Mouse (Mus musculus): Measurements from ENCODE around the gene Avpr2. TPM values are rescaled to one million over a fixed set of nuclear protein-coding genes. Genes with fewer than 3 reads are reported as not detected.

The Avpr2 gene
- polyA plus RNA-seq, 1 experiment from 2014 or later, result 0.05 TPM

DNA sequence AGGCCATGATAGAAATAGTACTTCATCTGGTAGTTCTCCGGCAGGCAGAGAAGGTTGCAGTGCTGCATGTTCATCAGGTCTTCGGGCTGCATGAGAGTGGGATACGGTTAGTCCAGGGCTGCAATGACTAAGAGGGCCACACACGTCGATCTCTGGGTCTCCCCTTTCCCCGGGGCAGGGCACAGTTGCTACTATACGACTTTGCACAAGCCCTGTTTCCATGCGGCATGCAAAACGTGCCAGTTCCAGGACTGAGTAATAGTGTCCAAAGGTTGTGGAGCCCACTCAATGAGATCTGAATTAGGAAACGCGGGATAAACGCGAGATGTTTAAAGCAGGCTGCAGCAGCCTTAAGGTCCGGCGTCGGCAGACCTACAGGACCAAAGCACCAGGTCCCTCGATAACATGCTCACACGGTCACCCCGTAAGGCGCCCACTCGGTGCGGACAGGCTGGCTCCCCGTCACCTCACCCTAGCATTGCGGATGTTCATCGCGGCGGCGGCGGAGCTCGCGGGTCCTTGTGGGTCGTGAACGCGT is 29.5 kb downstream of the Avpr2 start:
- H3K4me1 ChIP-seq, result 0 out of 2 replicates have a peak, but pooled peaks cover 4% of the 10 kb centered on the region
- peak overlapping the region; percentile 72 for H3K4me2 ChIP-seq (replicated peaks)
- H3K4me3 ChIP-seq, result peak overlapping the region; percentile 57
- no peaks in the 10 kb centered on the region for H3K27me3 ChIP-seq
- H3K9me3 ChIP-seq, result no peaks in the 10 kb centered on the region
- H3K9ac ChIP-seq, result peak overlapping the region; percentile 70
- peaks cover 21% of the 10 kb centered on the region for H3K36me3 ChIP-seq
- WGBS, result 15% methylated on average over 34 of the region's 34 CpGs
- ATAC-seq (ENCODE audit: low FRiP score, low read depth), result peak; percentile 10
- H3K27ac ChIP-seq, result peak overlapping the region; percentile 48; the same call in 1 of the 2 replicates

DNA sequence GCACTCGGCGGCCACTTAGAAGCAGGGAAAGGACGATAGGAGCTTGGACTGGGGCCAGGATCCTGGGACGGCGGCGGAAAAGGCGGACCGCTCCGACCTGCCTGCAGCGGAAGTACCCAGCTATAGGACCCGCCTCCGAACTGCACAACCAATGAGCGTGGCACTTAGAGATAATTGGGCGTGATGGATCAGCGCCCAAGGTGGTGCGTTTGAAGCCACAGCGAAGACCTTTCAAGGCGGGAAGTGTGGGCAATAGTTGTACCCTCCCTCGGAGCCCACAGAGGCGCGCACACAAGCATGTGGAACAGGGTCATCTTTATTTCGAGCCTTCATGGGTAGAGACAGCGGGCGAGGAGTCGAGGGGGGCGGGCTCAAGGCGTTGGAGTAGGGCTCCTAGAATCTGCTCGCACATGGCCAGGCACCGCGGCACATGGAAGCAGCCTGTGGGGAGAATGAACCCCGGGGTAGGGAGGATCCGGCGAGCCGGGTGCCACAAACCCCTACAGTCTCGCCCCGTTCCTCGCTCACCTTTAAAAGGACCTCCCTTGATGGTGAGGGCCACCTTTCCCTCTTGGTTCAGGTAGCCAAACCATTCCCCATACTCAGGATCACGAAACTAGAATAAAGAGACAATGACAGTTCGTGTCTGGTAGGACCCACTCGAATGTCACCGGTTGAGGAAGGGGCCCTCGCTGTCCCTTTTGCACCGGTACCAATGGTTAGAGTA is 30.1 kb downstream of the Avpr2 start, which contains the start of the genes Arhgap4 and Naa10:
TSS of gene Arhgap4 (minus strand) at position 48 of the 727 bp plus-strand sequence.
TSS of gene Naa10 (minus strand) at position 122 of the 727 bp plus-strand sequence.
- 0 out of 2 replicates have a peak, but pooled peaks cover 4% of the 10 kb centered on the region for H3K4me1 ChIP-seq
- peak within 1 kb of the TSS; percentile 72 for H3K4me2 ChIP-seq (replicated peaks)
- WGBS, result 12% methylated on average over 42 of the region's 43 CpGs
- peak within 1 kb of the TSS; percentile 57 for H3K4me3 ChIP-seq
- H3K27me3 ChIP-seq, result no peaks in the 10 kb centered on the region
- H3K9me3 ChIP-seq, result no peaks in the 10 kb centered on the region
- H3K9ac ChIP-seq, result peak within 1 kb of the TSS; percentile 70
- peak; percentile 96 for ATAC-seq (ENCODE audit: low FRiP score, low read depth)
- peaks cover 19% of the 10 kb centered on the region for H3K36me3 ChIP-seq
- peak within 1 kb of the TSS; percentile 55; the same call in 1 of the 2 replicates for H3K27ac ChIP-seq

DNA sequence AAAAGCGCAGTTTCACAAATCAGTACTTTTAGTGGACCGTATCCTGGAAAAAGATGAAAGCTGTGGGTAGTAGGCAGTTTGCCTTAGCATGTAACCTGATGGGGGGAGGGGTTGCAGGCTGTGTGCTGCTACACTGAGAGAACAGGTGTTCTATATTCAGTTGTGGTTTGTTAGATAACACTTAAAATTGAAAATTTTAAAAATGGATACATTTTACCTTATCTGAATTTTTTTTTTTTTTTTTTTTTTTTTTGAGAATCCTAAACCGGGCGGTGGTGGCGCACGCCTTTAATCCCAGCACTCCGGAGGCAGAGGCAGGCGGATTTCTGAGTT is 30.6 kb downstream of the Avpr2 start:
- 74% methylated on average over 8 of the region's 8 CpGs for WGBS
- H3K27ac ChIP-seq, result no peak overlapping the region

DNA sequence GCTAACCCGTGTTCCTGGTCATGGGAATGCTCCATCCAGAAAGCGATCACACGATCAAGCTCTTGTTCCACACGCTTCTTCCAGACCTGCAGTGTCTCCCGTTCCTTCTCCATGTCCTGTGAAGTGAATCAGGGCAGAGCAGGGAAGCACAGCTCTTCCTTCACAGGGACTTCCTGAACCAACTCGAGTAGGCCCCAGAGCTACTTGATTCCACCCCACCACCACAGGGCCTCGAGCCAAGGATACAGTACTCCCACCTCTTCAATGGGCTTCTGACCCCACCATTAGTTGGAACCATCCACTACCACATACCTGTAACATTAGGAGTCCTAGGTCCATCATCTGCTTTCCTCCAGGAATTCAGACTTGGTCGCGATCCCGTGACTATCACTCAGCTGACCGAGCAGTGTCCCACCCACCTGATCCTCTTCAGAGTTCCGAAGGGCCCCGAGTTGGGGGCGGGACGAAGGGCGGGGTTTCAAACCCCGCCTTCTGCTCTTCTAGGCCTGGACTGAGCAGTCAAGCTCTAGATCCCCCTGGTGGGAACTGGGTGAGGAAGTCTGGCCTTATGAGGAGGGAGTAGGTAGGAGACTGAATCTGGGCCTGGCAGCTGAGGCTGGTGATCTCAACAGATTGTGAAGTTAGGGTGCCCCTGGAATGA is 38.6 kb downstream of the Avpr2 start, which contains the start of gene Renbp:
TSS of gene Renbp (minus strand) at position 449 of the 661 bp plus-strand sequence.
- Histone ChIP-seq H3K9ac (no peak within 1 kb of the TSS), H3K4me2 (replicated peaks) (peak within 1 kb of the TSS; percentile 49)

More for the DNA sequence above, 30.6 kb downstream of the Avpr2 start:
- H3K4me3 ChIP-seq, result peak overlapping the region; percentile 57
- peak overlapping the region; percentile 72 for H3K4me2 ChIP-seq (replicated peaks)
- H3K9me3 ChIP-seq, result no peaks in the 10 kb centered on the region
- 0 out of 2 replicates have a peak, but pooled peaks cover 4% of the 10 kb centered on the region for H3K4me1 ChIP-seq
- peaks cover 17% of the 10 kb centered on the region for H3K36me3 ChIP-seq
- no peak for ATAC-seq (ENCODE audit: low FRiP score, low read depth)
- peak overlapping the region; percentile 61 for H3K9ac ChIP-seq
- H3K27me3 ChIP-seq, result no peaks in the 10 kb centered on the region

DNA sequence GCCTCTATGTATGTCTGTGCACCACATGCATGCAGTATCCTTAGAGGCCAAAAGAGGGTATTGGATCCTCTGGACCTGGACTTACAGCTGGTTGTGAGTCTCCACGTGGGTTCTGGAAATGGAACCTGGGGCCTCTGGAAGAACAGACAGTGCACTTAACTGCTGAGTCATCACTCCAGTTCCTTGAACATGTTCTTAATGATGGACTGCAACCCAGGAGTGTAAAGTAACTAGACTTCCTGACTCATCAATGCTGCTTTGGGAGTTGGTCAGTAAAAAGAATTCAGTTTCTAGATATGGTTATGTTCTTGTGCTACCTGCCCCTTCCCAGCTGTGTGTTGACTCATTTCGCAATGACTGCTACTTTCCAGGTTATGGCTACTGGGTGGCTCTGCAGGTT is 40.0 kb downstream of the Avpr2 start:
- no peak for ATAC-seq (ENCODE audit: low FRiP score, low read depth)
- H3K4me2 ChIP-seq (replicated peaks), result no peak overlapping the region
- no peaks in the 10 kb centered on the region for H3K9me3 ChIP-seq

More for the DNA sequence above, 38.6 kb downstream of the Avpr2 start, which contains the start of gene Renbp:
- peak within 1 kb of the TSS; percentile 29 for H3K4me3 ChIP-seq
- 39% methylated on average over 17 of the region's 17 CpGs for WGBS
- no peaks in the 10 kb centered on the region for H3K4me1 ChIP-seq
- peak; percentile 91 for ATAC-seq (ENCODE audit: low FRiP score, low read depth)
- H3K27ac ChIP-seq, result no peak within 1 kb of the TSS
- H3K27me3 ChIP-seq, result no peaks in the 10 kb centered on the region; the same call in 1 of the 2 replicates
- no peaks in the 10 kb centered on the region for H3K36me3 ChIP-seq
- no peaks in the 10 kb centered on the region for H3K9me3 ChIP-seq

DNA sequence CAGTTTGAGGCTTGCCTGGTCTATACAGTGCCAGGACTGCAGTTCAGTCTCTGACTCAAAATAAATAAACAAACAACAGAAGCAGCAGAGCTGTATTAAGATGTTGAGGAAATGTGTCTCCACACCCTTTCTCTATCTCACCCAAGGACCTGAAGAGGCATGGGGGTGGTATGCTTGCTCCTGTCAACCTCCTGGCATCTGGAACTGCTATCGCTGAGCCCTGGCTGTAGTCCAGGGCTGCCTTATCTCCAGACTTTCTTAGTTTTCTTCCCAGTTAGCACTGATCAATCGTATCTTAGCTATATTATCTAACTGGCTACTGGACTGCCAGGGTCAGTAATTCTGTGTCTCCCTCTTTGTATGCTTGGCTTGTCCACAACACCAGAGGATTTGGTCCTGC is 50.0 kb downstream of the Avpr2 start:
- Histone ChIP-seq H3K36me3 (peaks cover 53% of the 10 kb centered on the region), H3K4me1 (no peaks in the 10 kb centered on the region), H3K4me2 (replicated peaks) (no peak overlapping the region), H3K9me3 (no peaks in the 10 kb centered on the region), H3K4me3 (no peak overlapping the region), H3K9ac (no peak overlapping the region), H3K27ac (no peak overlapping the region), H3K27me3 (no peaks in the 10 kb centered on the region)
- ATAC-seq (ENCODE audit: low FRiP score, low read depth), result no peak
- 90% methylated on average over 2 of the region's 2 CpGs for WGBS

More for the DNA sequence above, 40.0 kb downstream of the Avpr2 start:
- no peaks in the 10 kb centered on the region for H3K4me1 ChIP-seq
- no peak overlapping the region for H3K27ac ChIP-seq
- WGBS, result 67% methylated on average over 2 of the region's 2 CpGs
- no peaks in the 10 kb centered on the region for H3K36me3 ChIP-seq
- no peaks in the 10 kb centered on the region; the same call in 1 of the 2 replicates for H3K27me3 ChIP-seq
- no peak overlapping the region for H3K4me3 ChIP-seq
- no peak overlapping the region for H3K9ac ChIP-seq

DNA sequence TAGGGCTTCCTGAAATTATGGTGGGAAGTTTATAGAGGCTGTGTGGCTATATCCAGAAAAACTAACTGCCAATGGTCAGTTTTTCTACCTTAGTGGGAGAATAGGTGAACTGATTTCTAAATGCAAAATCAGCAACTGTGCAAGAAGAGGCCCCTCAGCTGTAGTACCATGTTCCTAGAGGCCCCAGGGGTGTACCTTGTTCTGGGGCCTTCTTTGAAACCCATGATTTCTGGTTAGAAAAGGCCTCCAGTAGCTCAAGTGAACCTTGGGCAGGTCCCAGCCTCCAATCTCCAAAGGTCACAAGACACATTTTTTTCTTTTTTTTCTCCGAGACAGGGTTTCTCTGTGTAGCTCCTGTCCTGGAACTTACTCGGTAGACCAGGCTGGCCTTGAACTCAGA is 50.4 kb downstream of the Avpr2 start:
- no peaks in the 10 kb centered on the region for H3K4me1 ChIP-seq
- H3K27me3 ChIP-seq, result no peaks in the 10 kb centered on the region
- WGBS, result 79% methylated on average over 2 of the region's 2 CpGs
- ATAC-seq (ENCODE audit: low FRiP score, low read depth), result no peak
- peaks cover 57% of the 10 kb centered on the region for H3K36me3 ChIP-seq
- H3K27ac ChIP-seq, result no peak overlapping the region
- no peak overlapping the region for H3K4me2 ChIP-seq (replicated peaks)
- no peak overlapping the region for H3K9ac ChIP-seq
- H3K4me3 ChIP-seq, result no peak overlapping the region
- H3K9me3 ChIP-seq, result no peaks in the 10 kb centered on the region

Other genes with a start within 250 kb of the Avpr2 start
- gene Pnck, start 232.0 kb upstream of the Avpr2 start, polyA plus RNA-seq (2015; fragmentation: Nextera tagmentation; extraction: Ambion mirVana), result 21.7 TPM in 2 replicates
- gene Slc6a8, start 219.0 kb upstream of the Avpr2 start, polyA plus RNA-seq (2015; fragmentation: Nextera tagmentation; extraction: Ambion mirVana), result 8.3 and 8.8 TPM in 2 replicates
- 211 and 215 TPM in 2 replicates for gene Bcap31, start 175.9 kb upstream of the Avpr2 start, polyA plus RNA-seq (2015; fragmentation: Nextera tagmentation; extraction: Ambion mirVana)
- gene Abcd1, start 175.5 kb upstream of the Avpr2 start, polyA plus RNA-seq (2015; fragmentation: Nextera tagmentation; extraction: Ambion mirVana), result 16.1 and 17.1 TPM in 2 replicates
- 0.37 and 0.48 TPM in 2 replicates for gene Plxnb3, start 135.0 kb upstream of the Avpr2 start, polyA plus RNA-seq (2015; fragmentation: Nextera tagmentation; extraction: Ambion mirVana)
- 23.8 and 25.7 TPM in 2 replicates for gene Srpk3, start 117.7 kb upstream of the Avpr2 start, polyA plus RNA-seq (2015; fragmentation: Nextera tagmentation; extraction: Ambion mirVana)
- gene Idh3g, start 105.2 kb upstream of the Avpr2 start, polyA plus RNA-seq (2015; fragmentation: Nextera tagmentation; extraction: Ambion mirVana), result 200 and 206 TPM in 2 replicates
- gene Ssr4, start 105.1 kb upstream of the Avpr2 start, polyA plus RNA-seq (2015; fragmentation: Nextera tagmentation; extraction: Ambion mirVana), result 182 TPM in 2 replicates
- 1.2 and 1.6 TPM in 2 replicates for gene Pdzd4, start 67.1 kb upstream of the Avpr2 start, polyA plus RNA-seq (2015; fragmentation: Nextera tagmentation; extraction: Ambion mirVana)
- gene L1cam, start 4.0 kb downstream of the Avpr2 start, polyA plus RNA-seq (2015; fragmentation: Nextera tagmentation; extraction: Ambion mirVana), result 2.0 and 2.6 TPM in 2 replicates
- 3.0 and 3.9 TPM in 2 replicates for gene Arhgap4, start 29.8 kb downstream of the Avpr2 start, polyA plus RNA-seq (2015; fragmentation: Nextera tagmentation; extraction: Ambion mirVana)
- gene Naa10, start 29.8 kb downstream of the Avpr2 start, polyA plus RNA-seq (2015; fragmentation: Nextera tagmentation; extraction: Ambion mirVana), result 138 and 139 TPM in 2 replicates
- gene Renbp, start 38.7 kb downstream of the Avpr2 start, polyA plus RNA-seq (2015; fragmentation: Nextera tagmentation; extraction: Ambion mirVana), result 29.7 and 32.3 TPM in 2 replicates
- gene Hcfc1, start 74.3 kb downstream of the Avpr2 start, polyA plus RNA-seq (2015; fragmentation: Nextera tagmentation; extraction: Ambion mirVana), result 62.0 and 64.6 TPM in 2 replicates
- gene Irak1, start 131.8 kb downstream of the Avpr2 start, polyA plus RNA-seq (2015; fragmentation: Nextera tagmentation; extraction: Ambion mirVana), result 54.3 and 60.5 TPM in 2 replicates
- not detected in 2 replicates for gene Opn1mw, start 235.4 kb downstream of the Avpr2 start, polyA plus RNA-seq (2015; fragmentation: Nextera tagmentation; extraction: Ambion mirVana)
- 12.5 and 12.8 TPM in 2 replicates for gene Mecp2, start 243.3 kb downstream of the Avpr2 start, polyA plus RNA-seq (2015; fragmentation: Nextera tagmentation; extraction: Ambion mirVana)

All from limb, embryonic 13.5 days (tissue).